Comparison of ENCODE assay signal across 1 mouse cellular context in the genomic region with DNA sequence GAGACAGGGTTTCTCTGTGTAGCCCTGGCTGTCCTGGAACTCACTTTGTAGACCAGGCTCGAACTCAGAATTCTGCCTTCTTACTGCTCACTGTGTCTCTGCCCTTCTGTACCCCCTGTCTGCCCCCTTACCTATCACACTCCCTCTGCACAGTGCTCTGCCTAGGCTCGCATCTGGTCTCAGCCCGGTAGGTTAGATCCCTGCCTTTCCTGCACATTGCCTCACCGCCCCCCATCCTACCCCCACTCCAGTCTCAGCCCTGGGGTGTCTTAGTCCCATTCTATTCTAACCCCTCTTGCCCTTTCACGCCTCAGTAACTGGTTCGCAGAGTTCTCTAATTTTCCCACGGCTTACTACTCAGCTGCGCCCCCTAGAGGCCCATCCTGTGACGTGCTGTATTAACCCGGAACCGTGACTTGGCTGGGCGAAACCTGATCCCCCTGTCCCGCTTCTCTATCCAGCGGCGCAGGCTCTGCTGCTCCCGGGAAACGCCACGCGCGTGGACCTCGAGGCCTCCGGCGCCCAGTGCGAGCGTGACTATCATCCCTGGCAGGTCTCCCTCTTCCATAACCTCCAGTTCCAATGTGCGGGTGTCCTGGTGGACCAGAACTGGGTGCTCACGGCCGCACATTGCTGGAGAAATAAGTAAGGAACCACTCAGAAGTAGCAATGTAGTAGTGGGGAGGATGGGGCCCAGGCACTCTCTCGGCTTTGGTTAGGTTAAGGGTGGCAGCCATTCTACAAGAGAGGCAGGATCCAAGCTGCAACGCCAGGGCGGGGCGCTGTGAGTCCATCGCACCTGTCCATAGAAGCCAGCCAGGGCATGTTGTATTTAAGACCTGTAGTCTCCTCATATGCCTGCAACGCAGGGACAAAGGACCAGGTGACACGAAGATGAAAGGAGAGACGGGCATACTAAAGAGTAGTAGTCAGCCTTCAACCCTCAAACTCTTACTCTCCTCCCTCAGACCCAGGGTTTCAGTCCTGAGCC.
TF ChIP-seq lines count a peak whose summit lies in the region.

No protein-coding gene starts in this region.

TF ChIP-seq in C2C12, 6 proteins besides CTCF, POLR2A, EP300 and RAD21:
- no peak for TF ChIP-seq FOSL1 (IDR thresholded peaks at IDR 0.05; ENCODE audit: insufficient read depth, low read length, poor library complexity, severe bottlenecking)
- no peak for TF ChIP-seq USF1 (IDR thresholded peaks at IDR 0.05; ENCODE audit: low read depth)
- TF ChIP-seq MYOG (IDR thresholded peaks at IDR 0.05; ENCODE audit: control insufficient read depth, extremely low read depth, insufficient read length): no peak
- no peak for TF ChIP-seq CEBPB (IDR thresholded peaks at IDR 0.05; ENCODE audit: low read depth)
- TF ChIP-seq MAX (IDR thresholded peaks at IDR 0.05): no peak
- TF ChIP-seq MYOD1 (IDR thresholded peaks at IDR 0.05; ENCODE audit: control insufficient read depth, insufficient read length, low read depth): no peak
TF ChIP-seq in C2C12: peak in this region for 0.
